Mouse (Mus musculus) kidney, adult 18-20 months (tissue): ENCODE measurements around the gene Gpr162.
"Not testable (repeated sequence)": the region's sequence is repeated elsewhere in the genome, so short reads cannot be mapped to it uniquely, and the experiment has no call there.

Experiments used
- DNase-seq: peaks from one replicate; pipeline ENCODE4 v3.0.0; 2021

The Gpr162 gene

DNA sequence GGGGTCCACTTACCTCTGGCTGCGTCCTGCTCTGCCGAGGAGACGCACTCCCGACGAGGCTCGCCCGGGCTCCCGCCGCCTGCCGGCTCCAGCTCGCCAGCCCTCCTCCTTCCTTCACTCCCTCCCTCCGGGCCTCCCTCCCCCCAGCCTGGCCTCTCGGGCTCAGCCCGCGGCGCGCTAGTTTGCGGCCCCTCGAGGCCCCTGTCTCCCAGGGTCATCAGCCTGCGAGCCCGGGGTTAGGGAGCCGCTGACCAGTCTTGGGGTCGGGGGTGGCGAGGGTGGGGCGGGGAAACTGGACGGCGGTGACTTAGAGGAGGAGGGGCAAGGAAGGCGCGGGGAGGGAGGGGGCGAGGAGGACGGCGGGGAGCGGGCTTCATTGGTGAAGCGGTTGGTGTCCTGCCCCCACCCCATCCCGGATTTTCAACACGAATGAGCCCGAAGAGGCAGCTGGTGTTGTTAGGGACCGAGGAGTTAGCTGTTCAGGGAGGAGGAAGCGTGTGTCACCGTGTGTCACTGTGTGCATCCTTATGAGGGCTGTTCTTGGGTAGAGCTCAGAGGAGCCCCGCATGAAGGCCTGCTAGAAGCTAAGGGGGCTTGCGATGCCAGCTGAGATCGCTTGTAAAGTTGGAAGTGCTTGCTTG lies at the start of gene Gpr162:
Gene Gpr162, minus strand, starts transcription at position 326 of the 641 bp plus-strand sequence.
- peak; percentile 58 for DNase-seq

DNA sequence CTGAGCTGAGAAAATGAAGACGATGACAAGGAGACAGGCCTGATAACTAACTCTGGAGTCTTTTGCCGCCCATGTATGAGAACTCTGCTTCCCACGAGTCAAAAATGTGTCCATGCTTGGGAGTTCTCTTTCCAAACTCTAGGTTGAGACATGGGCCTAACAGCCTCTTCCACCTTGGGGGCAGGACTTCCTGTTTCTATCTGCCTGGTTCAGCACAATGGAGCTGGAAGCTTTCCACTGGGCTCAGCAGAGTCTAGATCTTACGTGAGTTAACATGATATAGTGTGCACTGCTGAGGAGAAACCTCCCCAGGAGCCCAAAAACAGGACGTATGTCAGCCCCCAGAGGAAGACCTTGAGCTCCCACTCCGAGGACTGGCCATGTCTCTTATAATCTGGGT lies 49.4 kb upstream of the Gpr162 start:
- no peak for DNase-seq

DNA sequence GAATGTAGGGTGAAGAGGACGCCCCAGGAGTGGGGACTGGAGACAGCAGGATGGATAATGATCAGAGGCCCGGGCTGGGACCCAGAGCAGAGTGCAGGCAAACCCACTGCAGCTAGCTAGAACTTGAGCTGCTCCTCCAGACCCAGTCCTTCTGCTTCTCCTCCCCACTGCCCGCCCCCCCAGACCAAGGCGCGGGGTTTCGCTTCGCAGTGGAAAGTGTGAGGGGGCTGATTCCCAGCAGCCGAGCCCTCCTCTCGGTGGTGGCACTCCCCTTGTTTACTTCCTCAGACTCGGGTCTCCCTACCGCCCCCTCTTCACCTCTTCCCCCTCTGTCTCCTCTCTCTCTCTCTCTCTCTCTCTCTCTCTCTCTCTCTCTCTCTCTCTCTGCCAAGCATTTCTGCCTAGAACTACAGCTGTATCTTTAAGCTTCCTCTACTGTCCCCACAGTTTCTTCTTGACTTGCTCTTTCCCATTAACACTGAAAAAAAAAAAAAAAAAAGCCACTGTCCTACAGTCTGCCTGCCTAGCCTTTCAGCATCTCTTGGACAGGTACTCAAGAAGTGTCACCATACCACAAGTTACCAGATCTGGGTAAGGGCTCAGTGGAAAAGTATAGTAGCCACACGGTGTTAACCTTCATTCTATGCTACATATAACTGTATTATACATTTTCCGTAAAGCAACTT lies 47.9 kb upstream of the Gpr162 start, which contains the start of gene Lag3:
Gene Lag3, minus strand, starts transcription at position 173 of the 686 bp plus-strand sequence.
- no peak for DNase-seq

DNA sequence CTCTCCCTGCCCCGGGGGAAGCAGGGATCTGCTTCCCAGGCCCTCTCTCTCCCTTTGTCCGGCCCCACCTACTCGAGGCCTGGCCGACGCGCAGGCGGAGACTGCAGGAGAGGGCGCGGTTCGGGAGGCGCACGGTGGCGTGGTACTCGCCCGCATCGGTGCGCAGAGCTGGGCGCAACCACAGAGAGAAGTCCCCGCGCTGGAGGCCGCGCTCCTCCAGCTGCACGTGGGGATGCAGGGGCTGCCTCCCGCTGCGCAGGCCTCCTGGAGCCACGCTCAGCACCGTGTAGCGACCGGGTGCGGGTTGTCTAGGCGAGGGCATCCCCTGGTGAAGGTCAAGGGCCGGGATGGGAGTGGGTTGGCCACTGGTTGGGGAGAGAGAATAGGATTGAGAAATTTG lies 46.2 kb upstream of the Gpr162 start:
- DNase-seq: no peak

DNA sequence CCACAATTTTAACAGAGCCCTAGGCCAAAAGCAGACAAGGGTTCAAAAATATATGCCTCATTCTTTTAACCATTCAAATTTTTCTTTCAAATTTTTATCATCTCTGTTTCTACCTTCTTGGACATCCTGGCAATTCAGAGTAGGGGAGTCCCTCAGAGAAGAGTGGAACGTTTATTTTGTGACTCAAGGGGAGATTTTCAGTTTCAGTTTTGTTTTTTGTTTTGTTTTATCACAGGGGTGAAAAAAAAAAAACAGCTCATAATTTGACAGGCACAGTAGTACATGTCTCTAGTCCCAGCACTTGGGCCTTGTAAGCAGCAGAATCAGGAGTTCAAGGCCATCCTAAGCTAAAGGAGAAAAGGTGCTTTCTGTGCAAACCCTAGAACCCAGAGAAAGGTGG lies 44.0 kb upstream of the Gpr162 start:
- no peak for DNase-seq

DNA sequence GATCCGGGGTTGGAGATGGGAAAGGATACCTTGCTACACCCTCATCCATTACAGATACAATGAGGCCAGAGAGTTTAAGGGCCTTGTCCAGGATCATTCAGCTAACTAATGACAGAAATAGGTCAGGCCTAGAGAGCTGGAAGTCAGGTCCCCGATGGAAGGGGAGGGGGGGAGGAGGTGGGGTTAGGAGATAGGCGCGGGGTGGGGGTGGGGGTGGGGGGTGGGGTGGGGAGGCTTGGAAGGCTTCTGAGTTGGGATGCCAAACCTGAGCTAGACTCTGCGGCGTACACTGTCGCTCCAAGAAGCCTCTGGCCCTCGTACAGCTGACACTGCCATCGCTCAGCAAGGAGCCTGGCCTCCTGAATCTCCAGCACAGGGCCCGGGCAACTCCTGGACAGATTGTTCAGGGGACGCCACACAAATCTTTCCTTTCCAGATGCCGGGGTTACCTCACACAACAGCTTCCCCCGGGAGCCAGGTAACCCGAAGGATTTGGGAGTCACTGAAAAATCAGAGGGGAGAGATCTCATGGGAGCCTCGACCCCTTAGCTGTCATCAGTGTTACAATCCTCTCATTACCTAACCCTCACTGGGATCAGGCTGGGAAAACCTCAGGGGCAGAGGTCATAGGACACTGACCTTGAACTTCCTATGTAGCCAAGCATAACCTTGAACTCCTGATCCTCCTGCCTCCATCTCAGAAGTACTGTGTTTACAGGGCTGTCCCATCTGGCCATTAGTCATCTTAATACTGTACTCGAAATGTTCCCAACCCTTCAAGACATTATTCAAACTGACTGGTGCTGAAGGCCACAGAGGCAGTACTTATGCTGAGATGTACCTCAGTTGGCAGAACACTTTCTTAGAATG lies 41.4 kb upstream of the Gpr162 start:
- DNase-seq: no peak

DNA sequence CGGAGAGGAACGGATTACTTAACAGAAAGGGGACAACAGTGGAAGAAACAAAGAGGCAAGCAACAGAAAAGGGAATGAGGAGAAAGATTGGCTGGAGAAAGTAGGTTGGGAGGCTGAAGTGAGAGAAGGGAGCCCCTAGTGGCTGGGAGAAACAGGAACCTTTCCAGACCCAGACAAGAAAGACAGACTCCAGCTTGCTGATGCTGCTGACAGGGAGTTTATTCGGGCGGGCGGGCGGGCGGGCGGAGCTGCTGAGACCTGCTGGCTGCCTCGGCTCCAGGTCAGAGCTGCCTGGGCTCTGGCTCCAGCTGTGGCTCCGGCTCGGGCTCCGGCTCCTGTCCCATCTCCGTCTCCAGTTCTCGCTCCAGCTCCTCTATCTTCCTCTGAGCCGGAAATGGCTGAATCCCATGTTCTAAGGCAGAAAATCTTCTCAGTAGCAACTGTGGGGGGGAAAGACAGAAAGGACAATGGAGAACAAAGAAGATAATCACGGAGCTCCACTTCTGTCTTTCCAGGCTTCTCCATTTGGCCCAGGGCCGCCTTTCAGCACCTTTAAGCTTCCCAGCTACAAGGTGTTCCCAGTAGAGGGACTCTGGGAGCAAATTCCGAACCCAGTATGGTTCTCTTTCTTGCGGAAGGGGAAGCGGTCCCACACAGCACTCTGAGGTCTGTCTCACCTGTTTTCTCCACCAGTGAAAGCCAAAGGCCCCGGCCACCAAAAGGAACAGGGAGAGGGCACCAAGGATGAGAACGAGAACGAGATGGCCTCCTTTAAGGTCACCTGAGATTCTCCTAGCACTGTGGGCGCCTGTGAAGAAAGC lies 40.6 kb upstream of the Gpr162 start:
- DNase-seq: peak; percentile 78

DNA sequence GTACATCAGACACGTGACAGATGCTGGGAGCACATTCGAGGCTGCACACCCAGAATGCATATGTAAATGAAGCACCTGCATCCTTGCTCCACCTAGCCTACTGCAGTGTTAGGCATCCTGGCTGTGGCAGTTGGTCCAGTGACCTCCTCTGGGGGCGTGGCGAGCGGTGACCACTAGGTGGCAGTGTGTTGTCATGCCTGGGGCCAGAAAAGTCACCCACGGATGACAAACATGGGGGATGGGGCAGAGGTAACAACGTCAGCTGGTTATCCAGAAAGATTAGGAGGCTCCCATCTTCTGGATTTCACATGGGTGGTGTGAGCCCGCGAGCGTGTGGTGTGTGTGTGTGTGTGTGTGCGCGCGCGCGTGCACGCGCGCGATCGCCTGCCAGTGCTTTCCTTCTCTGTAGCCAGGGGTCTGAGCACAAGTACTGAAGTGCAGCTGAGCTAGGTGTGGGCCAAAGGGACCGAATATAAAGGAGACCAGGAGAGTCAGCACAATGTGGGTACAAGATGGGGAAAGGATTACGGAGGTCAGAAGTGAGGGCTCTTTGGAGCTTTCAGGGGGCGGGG lies 39.9 kb upstream of the Gpr162 start:
- DNase-seq: peak; percentile 98

DNA sequence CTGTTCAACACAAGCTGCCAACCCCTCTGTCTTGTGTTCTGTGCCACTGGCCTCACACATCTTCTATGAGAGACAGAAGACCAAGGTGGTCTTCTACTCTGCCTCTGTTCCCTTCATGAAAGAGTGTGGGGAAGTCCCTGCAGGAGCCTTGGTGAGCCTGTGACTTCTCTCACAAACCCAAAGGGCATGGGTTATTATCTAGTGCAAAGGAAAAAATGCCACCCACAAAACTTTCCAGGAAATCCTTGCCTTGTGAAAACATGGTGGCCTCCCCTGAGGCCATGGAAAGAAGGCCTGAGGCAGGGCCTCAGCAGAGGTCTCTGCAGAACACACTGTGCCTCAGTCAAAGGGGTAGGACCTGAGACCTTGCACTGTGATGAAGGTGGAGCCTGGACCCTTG lies 38.1 kb upstream of the Gpr162 start:
- no peak for DNase-seq

DNA sequence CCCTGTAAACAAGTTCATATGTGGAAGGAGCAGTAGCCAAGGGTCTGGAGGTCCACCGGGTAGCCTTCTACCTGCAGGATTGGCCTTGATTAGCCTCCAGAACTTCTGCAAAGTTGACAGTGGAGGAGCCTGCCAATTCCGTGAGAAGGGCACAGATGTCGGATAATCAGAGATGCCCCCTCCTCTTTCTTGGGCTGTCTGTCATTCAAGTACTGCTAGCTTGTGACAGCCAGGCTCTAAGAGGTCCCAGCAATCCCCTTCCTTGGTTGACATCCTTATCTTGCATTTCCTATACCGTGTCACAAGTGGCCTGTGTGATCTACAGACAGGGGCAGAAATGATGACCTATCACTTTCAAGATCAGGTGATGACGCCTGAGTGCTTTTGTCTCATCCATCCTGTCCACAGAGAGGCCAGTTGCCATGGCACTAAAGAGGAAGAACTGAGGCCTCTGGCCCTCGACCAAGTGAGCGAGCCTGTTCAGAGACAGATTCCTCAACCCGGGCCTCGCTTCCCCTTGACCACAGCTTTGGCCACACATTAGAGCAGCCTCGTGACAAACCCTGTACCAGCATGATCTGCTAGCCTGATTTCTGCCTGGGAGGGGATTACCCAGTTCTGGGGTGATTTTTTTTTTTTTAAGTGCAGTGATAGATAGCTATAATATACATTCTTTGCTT lies 37.2 kb upstream of the Gpr162 start:
- DNase-seq: no peak

DNA sequence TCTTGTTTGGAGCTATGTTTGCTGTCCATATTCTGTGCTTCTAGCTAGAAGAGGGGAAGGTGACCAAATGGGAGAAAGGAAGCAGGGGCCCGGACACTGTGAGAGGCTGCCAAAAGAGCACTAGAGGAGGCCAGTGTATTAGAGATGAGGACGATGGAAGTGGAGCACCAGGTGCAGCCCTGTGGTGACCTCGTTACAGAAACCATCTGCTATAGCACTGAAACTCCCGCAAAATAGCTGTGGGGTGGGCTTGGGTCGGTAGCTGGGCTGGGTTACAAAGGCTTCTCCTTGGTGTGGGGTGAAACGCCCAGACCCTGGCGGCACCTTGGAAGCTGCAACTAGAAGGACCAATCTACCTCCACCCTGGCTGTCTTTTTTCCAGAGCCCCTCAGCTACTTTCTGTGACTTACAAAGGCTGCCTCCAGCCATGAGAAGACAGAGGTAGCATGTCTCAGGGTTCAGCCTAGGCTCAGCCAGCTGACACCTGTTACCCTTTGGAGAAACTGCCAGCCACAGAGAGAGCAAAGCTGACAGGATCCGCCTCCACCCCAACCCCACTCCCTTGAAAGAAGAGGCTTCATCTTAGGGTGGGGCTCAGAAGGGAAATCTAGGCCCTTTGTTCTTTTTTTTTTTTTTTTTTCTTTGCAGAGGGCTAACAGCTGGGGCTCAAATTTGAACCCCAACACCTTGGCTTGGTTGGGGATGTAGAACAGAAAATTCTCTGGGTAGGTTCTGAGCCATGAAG lies 36.4 kb upstream of the Gpr162 start:
- no peak for DNase-seq

DNA sequence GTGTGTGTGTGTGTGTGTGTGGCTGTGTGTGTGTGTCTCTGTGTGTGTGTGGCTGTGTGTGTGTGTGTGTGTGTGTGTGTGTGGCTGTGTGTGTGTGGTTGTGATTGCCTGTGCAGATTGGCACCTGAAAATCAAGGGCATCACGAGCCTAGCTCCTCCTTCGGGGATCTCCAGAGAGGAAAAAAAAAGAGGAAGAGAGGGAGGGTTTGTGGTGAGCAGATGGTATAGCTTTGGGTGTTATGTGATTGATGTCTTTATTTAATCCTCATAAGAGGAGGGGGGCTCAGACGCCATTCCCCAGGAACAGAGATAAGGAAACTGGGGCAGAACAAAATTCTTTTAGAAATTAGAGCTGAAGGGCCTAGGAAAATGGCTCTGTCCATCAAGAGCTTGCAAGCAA lies 34.6 kb upstream of the Gpr162 start:
- DNase-seq: no peak

DNA sequence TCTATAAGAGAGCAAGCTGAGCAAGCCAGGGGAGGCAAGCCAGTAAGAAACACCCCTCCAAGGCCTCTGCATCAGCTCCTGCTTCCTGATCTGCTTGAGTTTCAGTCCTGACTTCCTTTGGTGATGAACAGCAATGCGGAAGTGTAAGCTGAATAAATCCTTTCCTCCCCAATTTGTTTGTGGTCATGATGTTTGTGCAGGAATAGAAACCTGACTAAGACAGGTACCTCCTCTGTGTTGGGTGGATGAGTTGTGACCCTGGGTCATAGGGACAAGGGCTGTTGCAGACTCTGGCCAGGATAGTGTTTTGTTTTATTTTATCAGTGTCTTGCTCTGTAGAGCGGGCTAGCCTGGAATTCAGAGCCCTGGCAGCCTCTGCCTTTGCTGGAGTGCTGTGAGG lies 30.3 kb upstream of the Gpr162 start:
- not testable (repeated sequence) for DNase-seq

DNA sequence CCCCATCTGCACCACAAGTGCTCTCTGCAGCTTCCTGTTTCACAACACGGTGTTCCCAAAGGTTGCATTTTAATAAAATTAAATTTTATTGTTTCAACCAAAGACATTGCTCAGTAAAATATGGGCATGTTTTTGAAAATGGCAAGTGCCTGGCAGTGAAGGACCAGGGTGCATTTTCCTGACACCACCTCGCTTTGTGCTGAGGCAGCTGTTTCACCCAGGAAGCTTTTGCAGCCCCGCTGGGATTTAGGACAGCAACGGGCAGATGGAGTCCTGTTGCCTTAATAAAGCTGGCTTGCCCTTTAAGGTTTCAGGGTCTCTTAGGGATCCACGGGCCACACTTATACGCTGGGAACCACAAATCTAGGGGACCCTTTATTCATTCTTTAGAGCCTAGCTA lies 27.2 kb upstream of the Gpr162 start:
- DNase-seq: no peak

DNA sequence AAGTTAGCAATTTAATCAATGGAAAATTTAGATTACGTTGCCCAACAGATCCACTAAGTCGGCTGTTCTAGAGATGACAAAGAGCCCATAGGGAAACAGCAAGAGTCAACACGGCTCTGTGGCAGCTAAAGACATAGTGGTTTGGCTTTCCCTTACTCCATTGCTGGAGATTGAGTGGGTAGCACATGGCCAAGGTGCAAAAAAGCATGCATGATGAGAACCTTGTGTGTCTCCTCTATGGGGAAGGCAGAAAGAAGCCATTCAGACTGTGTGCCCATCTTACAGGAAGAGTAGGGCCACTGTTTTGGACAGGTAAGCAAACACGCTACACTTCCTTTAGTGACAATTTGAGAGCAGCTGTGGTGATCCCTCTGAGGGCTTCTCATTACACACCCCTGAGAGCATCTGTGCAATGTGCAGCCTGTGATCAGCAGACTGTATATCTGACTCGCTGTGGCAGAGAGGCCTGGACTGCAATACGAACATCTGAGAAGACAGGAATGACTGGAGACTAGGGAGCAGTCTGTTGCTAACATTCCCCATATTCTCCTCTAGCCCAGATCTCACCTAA lies 24.9 kb upstream of the Gpr162 start:
- DNase-seq: no peak

DNA sequence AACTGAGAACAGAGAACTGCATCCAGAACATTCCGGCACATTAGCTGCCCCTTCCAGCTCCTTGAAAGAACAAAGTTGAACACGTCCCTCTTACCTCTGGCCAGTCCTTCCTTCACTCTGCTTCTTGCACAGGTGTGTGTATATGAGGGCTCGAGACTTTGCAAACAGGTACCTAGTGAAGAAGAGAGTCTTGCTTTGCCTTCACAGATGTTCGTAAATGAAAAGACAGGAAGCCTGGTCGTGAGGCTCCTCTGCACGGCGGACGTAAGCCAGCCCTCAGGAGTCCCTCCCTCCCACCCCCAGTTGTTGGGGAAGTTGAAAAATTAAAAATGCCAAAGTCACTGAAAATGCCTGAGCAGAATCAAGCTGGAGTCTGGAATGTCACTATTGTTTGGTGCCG lies 24.2 kb upstream of the Gpr162 start, which contains the start of gene Cd4:
Gene Cd4, minus strand, starts transcription at position 236 of the 400 bp plus-strand sequence.
- no peak for DNase-seq

DNA sequence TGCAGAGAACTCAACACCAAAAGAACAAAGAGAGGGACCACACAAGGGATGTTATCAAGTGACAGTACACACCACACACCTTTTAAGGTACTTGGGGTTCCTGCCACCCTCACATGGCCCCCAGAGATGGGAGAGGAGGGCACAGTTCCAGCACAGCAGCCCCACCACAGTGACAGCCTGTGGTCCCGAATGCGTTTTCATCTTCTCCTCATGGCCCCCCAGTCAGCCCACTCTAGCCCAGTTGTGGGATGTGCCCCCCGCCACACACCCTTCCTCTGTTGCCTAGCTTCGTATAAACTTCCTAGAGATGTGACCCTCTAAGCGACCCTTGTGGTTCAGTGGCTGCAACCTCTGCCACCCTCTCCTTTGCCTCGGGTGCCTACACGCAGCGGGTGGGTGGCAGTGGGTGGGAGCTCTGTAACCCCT lies 22.2 kb upstream of the Gpr162 start:
- no peak for DNase-seq

DNA sequence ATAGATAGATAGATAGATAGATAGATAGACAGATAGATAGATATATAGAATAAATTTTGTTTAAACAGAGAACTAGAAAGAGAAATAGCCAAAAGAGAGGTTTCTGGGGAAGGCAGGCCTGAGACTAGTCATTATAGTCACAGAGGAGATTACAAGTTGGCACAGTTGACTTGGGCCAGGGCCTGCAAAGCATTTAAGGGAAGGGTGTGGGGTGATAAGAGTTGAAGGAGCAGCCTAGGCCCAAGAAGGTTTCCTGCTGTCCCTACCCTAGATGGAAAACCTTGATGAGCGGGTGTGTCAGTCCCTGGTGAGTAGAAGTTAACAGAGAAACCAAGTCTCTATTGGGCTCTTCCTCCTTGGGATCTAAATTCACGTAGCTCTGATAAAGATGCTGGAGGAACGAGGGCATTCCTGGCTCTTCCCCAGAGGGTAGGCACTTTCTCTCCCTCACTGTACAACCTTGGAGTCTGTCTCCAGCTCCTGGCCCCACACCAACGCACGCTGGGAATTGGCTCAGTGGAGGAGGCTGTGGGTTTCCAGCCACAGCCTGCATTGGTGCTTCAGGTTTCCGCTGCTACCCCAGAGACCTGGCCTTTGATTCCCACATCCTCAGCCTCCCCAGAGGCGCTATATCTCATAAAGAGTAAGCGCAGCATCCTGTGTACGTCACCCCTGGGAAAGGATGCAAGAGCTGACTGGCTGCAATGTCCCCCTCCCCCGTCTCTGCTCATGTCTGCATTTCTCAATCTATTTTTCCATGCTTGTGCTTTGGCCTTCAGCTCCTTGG lies 21.1 kb upstream of the Gpr162 start:
- no peak for DNase-seq

DNA sequence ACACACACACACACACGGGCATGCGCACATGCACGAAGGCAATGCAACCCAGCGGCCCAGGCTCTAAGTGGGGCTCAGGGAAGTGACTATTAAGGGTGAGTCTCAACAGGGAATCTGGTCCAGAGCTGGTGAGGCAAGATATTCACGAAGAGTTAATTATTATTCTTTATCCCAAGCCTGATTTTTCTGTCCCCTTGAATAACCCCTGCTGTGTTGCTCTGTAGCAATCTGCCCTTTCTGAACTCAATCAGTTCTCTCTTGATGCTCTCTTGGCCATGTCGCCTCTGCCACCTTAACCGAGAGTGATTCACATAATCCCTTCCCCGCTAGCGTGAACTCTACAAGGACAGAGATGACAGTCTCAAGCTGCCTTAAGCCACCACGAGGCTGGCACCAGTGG lies 19.6 kb upstream of the Gpr162 start:
- no peak for DNase-seq

DNA sequence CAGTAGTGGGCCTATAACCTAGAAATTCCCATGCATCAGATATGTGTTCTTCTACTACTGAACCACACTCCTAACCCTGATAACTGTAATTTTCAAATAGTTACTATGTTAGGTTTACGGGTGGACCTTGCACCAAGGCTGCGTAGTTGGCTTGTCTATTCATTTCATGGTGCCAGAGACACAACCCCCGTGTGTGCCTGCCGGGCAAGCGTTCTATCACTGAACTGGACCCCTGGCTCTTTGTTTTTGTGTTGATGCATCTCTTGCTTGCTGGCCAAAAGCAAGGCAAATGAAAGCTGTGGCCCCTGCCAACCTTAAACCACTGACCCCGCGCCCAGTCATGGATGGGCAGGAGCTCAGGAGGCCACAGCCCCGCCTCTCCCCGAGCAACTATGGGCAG lies 18.0 kb upstream of the Gpr162 start:
- DNase-seq: no peak
